Mouse (Mus musculus): ENCODE data around the gene Gemin4. TPM values are rescaled to one million over a fixed set of nuclear protein-coding genes. Genes with fewer than 3 reads are reported as not detected.
A peak's percentile ranks its signal among the peaks of the same experiment; 100 is the strongest.
"Not testable (repeated sequence)": the region's sequence is repeated elsewhere in the genome, so short reads cannot be mapped to it uniquely, and the experiment has no call there.

The Gemin4 gene
- polyA plus RNA-seq, 1 experiment = 8.5 TPM

DNA sequence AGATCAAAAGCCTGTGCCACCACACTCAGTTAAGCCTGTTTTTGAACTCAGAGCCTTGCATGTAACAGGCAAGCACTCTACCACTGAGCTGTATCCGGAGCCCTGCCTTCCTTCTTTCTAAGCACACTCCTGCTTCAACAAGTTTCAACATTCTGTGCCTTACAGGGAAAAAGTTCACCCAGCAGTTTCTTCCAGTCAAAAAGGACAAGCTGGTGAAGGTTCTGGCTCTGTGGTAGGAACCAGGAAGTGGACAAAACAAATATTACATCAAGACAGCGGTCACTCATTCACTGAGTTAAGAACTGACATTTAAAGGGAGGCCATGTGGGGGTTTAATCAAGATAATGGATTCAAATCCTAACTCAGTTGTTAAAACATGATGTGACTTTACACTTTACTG is 2.5 kb downstream of the Gemin4 start:
- H3K4me1 ChIP-seq (ENCODE audit: control insufficient read depth, insufficient read depth, low read length) = peaks cover 12% of the 10 kb centered on the region
- no peak for DNase-seq
- 95% methylated on average over 2 of the region's 2 CpGs for WGBS
- TF ChIP-seq CTCF (IDR thresholded peaks at IDR 0.05; ENCODE audit: borderline replicate concordance, insufficient read depth, low read depth, low read length) = no peak
- no peak for TF ChIP-seq POLR2A (IDR thresholded peaks at IDR 0.05; ENCODE audit: borderline replicate concordance, insufficient read depth, low read length)
- H3K4me3 ChIP-seq (replicated peaks; ENCODE audit: insufficient read depth, low read depth, low read length) = no peak overlapping the region
- no peak overlapping the region for H3K27ac ChIP-seq (ENCODE audit: insufficient read depth, low read length)
- H3K27me3 ChIP-seq (ENCODE audit: control insufficient read depth, insufficient read depth, low read length) = no peaks in the 10 kb centered on the region

DNA sequence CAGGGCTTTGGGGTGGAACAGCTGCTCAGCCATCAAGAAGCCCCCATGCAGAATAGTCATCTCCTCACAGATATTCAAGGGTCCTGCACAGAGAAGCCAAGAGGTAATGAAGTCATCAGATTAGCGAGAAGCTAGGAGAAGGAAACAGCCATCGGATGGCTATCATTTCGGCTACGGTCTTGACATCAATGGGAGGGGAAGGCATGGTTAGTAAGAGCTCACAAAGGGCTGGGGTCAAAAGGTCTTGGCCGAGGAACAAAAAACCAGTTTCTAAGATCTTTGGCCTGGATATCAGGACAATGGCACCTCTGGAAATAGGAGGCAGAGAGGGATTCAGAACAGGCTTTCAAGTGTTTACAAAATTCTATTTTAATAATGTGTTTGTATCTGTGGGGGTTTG is 3.6 kb downstream of the Gemin4 start:
- Histone ChIP-seq H3K4me3 (replicated peaks; ENCODE audit: insufficient read depth, low read depth, low read length) (no peak overlapping the region), H3K27me3 (ENCODE audit: control insufficient read depth, insufficient read depth, low read length) (no peaks in the 10 kb centered on the region), H3K27ac (ENCODE audit: insufficient read depth, low read length) (no peak overlapping the region), H3K4me1 (ENCODE audit: control insufficient read depth, insufficient read depth, low read length) (peaks cover 14% of the 10 kb centered on the region)
- no peak for DNase-seq
- 34% methylated on average over 5 of the region's 5 CpGs for WGBS
- TF ChIP-seq POLR2A (IDR thresholded peaks at IDR 0.05; ENCODE audit: borderline replicate concordance, insufficient read depth, low read length) (no peak), CTCF (IDR thresholded peaks at IDR 0.05; ENCODE audit: borderline replicate concordance, insufficient read depth, low read depth, low read length) (no peak)

DNA sequence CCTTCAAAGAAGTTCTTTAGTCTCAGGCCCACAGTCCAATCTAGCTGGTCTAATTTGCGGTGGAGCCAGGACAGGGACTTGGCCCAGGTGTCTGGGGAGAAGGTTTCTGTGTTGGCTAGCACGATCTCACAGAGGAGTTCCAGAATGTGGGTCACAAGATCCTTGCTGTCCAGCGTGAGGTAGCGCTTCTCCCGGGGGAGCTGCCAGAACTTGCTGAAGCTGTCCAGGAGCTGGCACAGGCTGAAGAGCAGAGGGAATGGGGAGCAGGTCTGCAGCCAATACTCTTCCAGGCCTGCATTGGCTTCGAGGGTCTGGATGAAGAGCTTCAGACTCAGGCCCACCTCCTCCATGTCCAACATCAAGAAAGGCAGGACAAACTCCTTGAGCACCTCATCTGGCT is 5.9 kb downstream of the Gemin4 start:
- H3K27ac ChIP-seq (ENCODE audit: insufficient read depth, low read length); H3K4me3 ChIP-seq (replicated peaks; ENCODE audit: insufficient read depth, low read depth, low read length); H3K27me3 ChIP-seq (ENCODE audit: control insufficient read depth, insufficient read depth, low read length): not testable (repeated sequence)
- H3K4me1 ChIP-seq (ENCODE audit: control insufficient read depth, insufficient read depth, low read length) = peaks cover 12% of the 10 kb centered on the region
- 14% methylated on average over 6 of the region's 6 CpGs for WGBS
- peak; percentile 44 to 55 for DNase-seq

DNA sequence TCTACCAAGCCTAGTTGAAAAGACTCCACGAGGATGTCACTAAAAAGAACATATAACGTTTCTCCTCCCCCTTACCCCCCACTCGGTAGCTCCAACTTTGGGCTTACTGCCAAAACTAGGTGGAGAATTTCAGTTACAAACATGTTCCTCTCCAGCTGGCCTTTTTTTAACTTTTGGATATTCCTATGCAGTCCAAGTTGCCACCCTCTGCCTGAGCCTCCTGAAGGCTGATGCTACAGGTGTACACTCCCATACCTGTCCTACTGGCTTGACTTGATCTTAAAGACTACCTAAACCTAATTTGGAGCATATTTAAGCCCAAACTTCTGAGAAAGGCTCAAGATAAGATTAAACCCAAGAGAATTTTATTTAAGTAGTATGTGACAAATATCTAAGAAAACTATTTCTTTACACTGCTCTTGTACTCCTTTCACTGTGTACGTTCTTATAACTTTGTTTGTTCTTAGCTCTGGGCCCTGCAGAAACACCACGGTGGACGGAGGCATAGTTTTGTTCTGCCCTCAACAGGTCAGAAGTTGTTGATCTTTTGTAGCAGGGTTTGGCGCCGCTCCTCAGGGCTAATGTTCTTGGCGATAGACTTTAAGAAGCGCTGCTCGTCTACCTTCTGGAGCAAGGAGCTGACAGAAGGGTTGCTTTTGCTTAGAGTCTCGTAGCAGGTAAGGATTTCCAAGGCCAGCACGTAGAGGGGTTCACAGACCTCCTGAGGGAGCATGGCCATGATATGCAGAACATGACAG is 7.1 kb downstream of the Gemin4 start:
- Histone ChIP-seq H3K27me3 (ENCODE audit: control insufficient read depth, insufficient read depth, low read length) (no peaks in the 10 kb centered on the region), H3K4me3 (replicated peaks; ENCODE audit: insufficient read depth, low read depth, low read length) (no peak overlapping the region), H3K27ac (ENCODE audit: insufficient read depth, low read length) (no peak overlapping the region), H3K4me1 (ENCODE audit: control insufficient read depth, insufficient read depth, low read length) (peaks cover 10% of the 10 kb centered on the region)
- TF ChIP-seq POLR2A (IDR thresholded peaks at IDR 0.05; ENCODE audit: borderline replicate concordance, insufficient read depth, low read length) (no peak), CTCF (IDR thresholded peaks at IDR 0.05; ENCODE audit: borderline replicate concordance, insufficient read depth, low read depth, low read length) (no peak)
- no peak for DNase-seq
- 77% methylated on average over 13 of the region's 13 CpGs for WGBS

DNA sequence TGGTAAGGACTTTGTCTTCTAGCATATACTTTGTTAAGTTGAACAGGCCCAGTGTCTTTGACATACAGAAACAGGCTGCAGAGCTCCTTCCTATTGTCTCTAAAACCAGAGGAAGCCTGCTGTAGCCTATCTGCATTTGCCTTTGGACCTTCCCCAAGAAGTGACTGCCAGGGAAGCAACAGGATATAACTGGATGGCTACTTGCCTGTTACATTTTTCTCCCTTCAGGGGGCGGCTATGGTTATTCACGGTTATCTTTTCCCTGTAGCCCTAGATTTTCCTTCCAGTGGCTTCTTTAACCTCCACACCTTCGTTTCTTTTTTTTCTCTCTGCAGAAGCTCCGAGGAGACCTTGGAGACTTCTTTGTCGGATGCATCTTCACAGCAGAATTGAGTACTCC is 10.7 kb downstream of the Gemin4 start:
- Histone ChIP-seq H3K4me1 (ENCODE audit: control insufficient read depth, insufficient read depth, low read length) (peaks cover 6% of the 10 kb centered on the region), H3K27ac (ENCODE audit: insufficient read depth, low read length) (no peak overlapping the region), H3K27me3 (ENCODE audit: control insufficient read depth, insufficient read depth, low read length) (no peaks in the 10 kb centered on the region), H3K4me3 (replicated peaks; ENCODE audit: insufficient read depth, low read depth, low read length) (no peak overlapping the region)
- DNase-seq = peak in 1 of 2 experiments; percentile 46
- WGBS = 38% methylated on average over 5 of the region's 5 CpGs
- TF ChIP-seq CTCF (IDR thresholded peaks at IDR 0.05; ENCODE audit: borderline replicate concordance, insufficient read depth, low read depth, low read length) (no peak), POLR2A (IDR thresholded peaks at IDR 0.05; ENCODE audit: borderline replicate concordance, insufficient read depth, low read length) (no peak)

DNA sequence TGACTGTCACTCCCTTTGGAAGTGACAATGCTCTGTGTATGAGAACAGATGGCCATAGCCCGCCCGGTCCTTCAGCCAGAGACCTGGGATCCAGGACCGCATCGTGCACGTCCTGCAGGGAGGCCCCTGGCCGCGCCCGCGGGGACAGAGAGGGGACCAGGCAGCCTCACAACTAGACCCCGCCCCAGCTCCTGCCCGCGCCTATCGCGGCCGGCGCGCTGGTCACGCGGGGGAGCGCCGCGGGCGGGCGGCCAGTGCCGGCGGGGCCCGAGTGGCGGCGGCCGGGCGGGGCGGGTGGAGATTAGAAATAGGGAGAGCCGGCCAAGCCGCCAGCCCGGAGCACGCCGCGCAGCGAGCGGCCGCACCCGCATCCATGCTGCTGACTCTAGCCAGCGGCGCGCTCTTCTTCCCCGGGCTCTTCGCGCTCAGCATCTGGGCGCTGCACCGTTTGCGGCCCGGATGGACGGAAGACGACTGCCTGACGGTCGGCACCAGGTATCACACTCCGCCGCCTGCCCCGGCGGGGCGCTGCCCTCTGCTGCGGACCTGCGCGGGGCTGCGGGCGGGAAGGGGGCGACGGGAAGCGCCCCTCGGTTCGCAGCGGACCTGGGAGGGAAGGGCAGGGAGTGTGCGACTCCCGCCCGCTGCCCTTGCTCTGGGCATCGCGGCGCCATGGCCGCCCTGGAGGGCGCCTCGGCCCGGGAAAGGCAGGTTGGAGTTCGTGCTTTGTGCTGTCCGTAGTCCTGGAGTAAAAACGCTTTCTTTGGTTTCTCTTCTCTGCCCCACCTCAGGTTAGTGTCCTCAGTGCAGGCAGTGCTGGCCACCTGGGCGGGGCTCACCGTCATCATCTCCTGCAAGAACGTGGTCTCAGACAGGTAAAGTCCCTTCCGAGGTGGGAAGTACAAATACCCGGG is 15.4 kb downstream of the Gemin4 start:
- Histone ChIP-seq H3K4me3 (replicated peaks; ENCODE audit: insufficient read depth, low read depth, low read length) (peak overlapping the region; percentile 80), H3K4me1 (ENCODE audit: control insufficient read depth, insufficient read depth, low read length) (peaks cover 4% of the 10 kb centered on the region; the same call in 1 of the 2 replicates), H3K27ac (ENCODE audit: insufficient read depth, low read length) (peak overlapping the region; percentile 72), H3K27me3 (ENCODE audit: control insufficient read depth, insufficient read depth, low read length) (no peaks in the 10 kb centered on the region)
- WGBS = 1% methylated on average over 89 of the region's 90 CpGs
- peak; percentile 90 to 93 for DNase-seq
- TF ChIP-seq CTCF (IDR thresholded peaks at IDR 0.05; ENCODE audit: borderline replicate concordance, insufficient read depth, low read depth, low read length) (no peak), POLR2A (IDR thresholded peaks at IDR 0.05; ENCODE audit: borderline replicate concordance, insufficient read depth, low read length) (peak; percentile 82)

DNA sequence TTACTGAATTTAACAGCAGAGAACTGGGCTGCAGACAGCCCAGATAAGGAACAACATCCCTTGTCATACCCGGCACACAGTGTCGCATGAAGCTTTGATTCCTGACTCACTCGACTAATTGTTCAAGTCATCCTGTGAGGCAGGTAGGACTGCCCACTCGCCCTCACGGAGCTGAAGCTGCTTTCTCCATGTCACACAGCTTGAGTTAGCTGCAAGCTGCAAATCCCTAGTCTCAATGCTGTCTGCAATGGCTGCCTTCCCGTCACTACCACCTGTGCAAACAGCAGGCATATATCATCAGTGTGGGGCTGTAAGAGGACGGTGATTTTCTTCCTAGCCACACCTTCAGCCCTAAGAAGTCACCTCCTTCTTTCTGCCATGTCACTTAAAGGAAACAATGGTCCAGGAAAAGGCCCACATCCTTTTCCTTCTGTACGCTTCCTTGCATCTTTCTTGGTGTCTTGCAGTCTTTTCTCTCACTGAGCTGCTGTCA is 20.4 kb downstream of the Gemin4 start:
- WGBS = 46% methylated on average over 8 of the region's 8 CpGs
- peaks cover 4% of the 10 kb centered on the region; the same call in 1 of the 2 replicates for H3K4me1 ChIP-seq (ENCODE audit: control insufficient read depth, insufficient read depth, low read length)

More for the DNA sequence above, 20.4 kb downstream of the Gemin4 start:
- TF ChIP-seq POLR2A (IDR thresholded peaks at IDR 0.05; ENCODE audit: borderline replicate concordance, insufficient read depth, low read length) (no peak), CTCF (IDR thresholded peaks at IDR 0.05; ENCODE audit: borderline replicate concordance, insufficient read depth, low read depth, low read length) (no peak)
- H3K4me3 ChIP-seq (replicated peaks; ENCODE audit: insufficient read depth, low read depth, low read length) = no peak overlapping the region
- no peak for DNase-seq
- H3K27ac ChIP-seq (ENCODE audit: insufficient read depth, low read length) = no peak overlapping the region
- no peaks in the 10 kb centered on the region for H3K27me3 ChIP-seq (ENCODE audit: control insufficient read depth, insufficient read depth, low read length)

Measured in cerebellum, adult 2 months (tissue).